Mouse (Mus musculus) gastrocnemius, adult 18-20 months (tissue): Measurements from ENCODE around the gene Lrrc4. TPM values are rescaled to one million over a fixed set of nuclear protein-coding genes. Genes with fewer than 3 reads are reported as not detected.
A peak's percentile ranks its signal among the peaks of the same experiment; 100 is the strongest.

Experiments used
- DNase-seq: peaks from one replicate; pipeline ENCODE4 v3.0.0; 2021; ENCODE audit warnings: low spot score
- long read RNA-seq, 2 experiments: library from polyadenylated mRNA; stranded (forward); transcript quantifications; one replicate each; pipeline ENCODE4 v2.0.0; 2021
- total RNA-seq, 2 experiments: library from RNA; stranded (reverse); gene quantifications; 2 replicates each; pipeline ENCODE4 v1.2.3; 2021

Lrrc4 gene
- under 1 TPM; 0.39 to 0.40 TPM for total RNA-seq
- long read RNA-seq, experiment 1: 0 reads
- long read RNA-seq, experiment 2, partial matches to known transcripts: 0 of 2 reads
- long read RNA-seq, experiment 2, other reads (novel, unspliced or antisense): 2 of 2 reads

DNA sequence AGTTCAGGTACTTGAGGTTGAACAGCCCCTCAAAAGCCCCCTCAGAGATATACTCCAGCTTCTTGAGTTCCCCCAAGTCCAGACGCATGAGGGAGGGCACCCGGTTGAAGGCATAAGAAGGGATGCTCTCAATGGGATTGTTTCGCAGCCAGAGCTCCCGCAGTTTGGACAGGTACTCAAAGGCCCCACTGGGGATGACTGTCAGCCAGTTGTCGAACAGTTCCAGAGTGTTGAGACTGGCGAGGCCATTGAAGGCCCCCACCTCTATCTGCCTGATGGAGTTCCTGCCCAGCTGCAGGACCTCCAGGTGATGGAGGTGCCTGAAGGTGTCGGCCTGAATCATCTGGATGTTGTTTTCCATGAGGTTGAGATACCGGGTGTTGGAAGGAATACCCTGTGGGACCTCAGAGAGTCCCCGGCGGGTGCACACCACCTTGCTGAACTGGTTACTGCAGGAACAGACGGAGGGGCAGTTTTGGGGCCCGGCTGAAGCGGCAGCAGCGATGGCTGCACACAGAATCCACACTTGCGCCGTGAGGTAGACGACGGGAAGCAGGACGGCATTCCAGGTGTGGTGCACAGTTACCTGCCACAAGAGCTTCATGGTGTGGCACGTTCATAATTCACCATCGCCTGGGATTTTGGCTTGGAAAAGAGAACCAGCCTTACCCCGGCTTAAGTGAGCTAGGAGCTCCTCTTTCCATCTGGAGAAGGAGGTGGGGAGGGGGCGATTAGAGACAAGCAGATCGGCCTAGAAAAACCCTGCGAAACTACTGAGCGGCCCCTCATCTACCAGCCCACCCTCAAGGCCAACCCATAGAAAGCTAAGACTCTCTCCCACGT lies at the start of gene Lrrc4:
Lrrc4 (minus strand) TSS at position 737 of the 843 bp plus-strand sequence.
- no peak for DNase-seq

GRCm38 (mm10) chr6:28880909-28881308 lies 49.4 kb upstream of the Lrrc4 start:
- no peak for DNase-seq

GRCm38 (mm10) chr6:28879315-28879714 lies 47.8 kb upstream of the Lrrc4 start:
- DNase-seq: no peak

DNA sequence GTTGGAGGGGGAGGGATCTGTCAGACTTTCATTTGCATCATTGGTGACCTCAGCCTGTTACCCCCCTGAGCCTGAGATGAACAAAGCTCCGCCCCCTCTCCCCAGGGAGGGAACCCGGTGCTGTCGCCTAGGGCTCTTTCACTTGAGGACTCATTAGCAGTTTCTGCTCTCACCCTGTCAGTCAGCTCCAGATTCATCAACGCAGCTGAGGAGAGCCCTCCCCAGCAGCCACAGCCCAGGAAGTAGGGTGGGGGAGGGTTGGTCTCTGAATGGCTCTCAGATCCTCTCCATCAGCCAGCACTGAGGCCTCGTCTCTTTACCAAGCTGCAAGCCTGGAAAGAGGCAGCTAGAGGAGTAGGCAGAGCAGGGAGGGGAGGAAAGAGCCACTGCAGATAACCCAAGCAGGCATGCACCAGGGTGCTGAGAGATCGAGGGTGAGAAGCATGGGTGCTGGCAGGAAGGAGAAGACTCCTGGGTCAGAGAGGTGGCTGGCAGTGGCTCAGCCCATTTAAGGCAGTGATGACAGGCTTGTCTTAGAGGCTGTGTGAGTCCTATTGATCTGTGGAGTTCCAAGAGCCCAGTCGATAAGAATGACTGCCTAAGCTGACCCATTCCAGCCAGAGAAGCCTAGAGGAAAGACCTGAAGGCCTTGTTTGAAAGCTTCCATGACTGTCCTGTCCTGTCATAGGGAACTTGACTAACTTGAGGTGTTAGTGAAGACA lies 46.6 kb upstream of the Lrrc4 start:
- DNase-seq: no peak

- no peak for DNase-seq
These were observed 44.9 kb upstream of the Lrrc4 start for GRCm38 (mm10) chr6:28876492-28876891.

DNA sequence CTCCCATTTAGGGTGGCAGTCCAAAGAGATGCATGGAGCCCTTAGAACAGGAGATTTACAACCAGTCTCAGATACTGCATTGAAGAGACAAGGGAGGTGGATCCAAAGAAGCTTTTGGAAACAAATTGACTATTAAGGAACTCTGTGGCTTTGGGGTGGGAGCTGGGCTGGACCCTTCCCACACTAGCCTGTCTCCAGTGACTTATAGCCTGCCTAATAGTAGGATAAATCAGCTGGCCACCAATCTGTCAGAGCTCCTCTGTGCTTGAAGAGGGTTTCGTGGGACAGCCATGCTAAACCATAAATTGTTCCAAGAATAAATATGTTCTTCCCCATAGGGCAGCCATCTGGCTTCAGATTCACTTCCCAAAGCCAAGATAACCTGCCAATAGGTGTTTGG lies 43.8 kb upstream of the Lrrc4 start:
- DNase-seq: no peak

- DNase-seq: no peak
These were observed 43.2 kb upstream of the Lrrc4 start for GRCm38 (mm10) chr6:28874759-28875158.

- no peak for DNase-seq
These were observed 42.5 kb upstream of the Lrrc4 start for GRCm38 (mm10) chr6:28874053-28874452.

DNA sequence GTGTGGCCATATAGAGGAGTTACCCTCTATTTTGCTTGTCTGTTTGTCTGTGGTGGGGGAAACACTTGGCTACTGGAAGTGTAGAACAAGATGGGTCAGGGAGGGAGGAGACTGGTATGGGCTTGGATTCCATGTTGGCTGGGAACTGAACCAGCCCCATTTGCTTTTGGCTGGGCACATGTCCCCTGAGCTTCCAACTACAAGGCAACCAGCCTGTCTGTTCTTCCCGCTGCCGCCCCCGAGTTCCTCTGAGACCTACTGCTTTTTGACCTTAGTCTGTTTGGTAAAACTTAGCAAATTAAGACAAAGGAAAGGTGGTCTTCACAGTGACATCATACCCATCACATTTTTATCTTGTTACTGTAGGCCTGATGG lies 40.9 kb upstream of the Lrrc4 start:
- DNase-seq: no peak

GRCm38 (mm10) chr6:28871725-28872420 lies 40.3 kb upstream of the Lrrc4 start:
- no peak for DNase-seq

DNA sequence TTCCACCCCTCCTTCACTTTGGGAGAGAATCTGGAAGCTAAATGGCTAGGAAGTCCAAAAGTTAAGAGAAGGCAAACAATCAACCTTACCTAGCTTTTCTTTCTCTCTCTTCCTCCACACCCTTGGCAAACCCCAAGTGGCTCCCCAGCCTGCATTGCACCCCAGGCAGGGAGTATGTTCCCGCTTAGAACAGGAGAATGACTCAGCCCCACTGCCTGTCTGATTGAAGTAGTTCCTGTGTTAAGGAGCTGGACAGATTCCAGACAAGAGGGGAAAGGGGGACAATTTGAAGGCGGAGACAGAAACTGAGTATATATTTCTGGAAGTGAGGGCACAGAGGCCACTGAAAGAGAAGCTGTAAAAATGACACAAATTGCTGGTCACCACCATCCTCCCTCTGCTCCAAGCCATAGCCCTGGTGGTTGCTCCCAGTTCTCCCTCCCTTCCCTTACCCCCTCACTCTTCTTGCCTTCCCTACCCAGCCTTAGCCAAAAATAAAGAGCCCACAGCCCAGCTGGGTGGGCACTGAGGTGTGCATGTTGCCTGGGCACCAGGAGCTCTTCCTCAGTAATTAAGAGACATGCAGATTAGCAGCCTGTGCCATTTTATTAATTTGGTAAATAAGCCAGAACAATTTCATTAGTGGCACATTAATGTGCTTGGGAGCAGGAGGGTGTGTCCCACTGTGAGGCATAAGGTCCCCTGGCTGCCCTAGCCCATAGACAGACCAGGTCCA lies 36.1 kb upstream of the Lrrc4 start:
- no peak for DNase-seq

DNA sequence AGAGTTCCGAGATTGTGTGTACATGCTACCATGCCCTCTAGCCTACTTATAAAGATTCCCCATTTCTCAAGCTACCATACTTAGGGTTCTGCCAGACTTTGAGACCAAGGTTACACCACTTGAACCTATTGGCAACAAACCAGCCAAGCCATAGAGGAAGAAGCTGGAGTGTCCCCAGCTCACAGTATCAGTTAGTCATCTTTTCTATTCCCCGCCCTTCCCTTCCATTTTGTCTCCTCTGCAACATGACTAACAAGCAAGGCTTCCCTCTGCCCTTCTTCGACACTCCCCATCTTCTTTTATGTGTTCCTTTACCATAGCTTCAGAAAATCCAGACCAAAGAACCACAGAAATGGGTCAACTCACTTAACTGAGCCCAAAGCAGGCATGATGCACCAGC lies 34.7 kb upstream of the Lrrc4 start:
- no peak for DNase-seq

GRCm38 (mm10) chr6:28865112-28865511 lies 33.6 kb upstream of the Lrrc4 start:
- DNase-seq: no peak

DNA sequence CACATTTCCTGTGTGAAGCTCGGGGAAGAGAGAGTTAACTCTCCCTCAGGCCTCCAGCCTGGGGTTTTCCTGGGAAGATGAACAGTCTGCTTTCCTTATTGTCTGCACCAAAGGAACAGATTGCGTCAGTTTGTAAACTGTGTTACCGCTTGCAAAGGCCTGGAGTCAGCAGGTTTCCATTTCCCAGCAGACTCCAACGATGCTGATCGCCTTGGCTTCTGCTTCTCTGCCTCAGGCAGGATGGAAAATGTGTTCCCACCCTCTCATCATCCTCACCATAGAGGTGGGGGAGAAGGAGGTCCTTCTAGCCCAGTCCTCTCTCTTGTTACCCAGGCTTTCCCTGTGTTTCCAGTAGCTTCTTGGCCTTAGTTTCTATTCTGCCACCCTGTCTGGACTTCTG lies 33.1 kb upstream of the Lrrc4 start:
- DNase-seq: peak; percentile 39

GRCm38 (mm10) chr6:28862304-28862703 lies 30.8 kb upstream of the Lrrc4 start:
- DNase-seq: no peak

DNA sequence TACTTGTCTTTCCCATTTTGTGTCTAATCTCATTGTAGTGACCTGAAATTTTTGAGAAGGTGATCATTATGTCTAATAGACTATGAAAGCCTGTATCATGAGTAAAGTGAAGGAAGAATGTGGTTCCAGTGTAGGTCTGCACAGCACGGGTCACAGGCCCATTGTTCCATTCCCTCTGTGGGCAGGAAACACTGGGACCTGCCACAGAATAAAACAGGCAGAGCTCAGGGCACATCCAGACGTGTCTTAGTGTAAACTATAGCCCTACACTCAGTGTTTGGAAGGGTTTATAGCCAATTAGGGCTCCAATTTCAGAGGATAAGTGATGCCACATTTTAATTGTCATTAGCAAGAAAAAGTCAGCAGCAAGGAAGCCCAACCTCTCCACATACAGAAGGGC lies 29.4 kb upstream of the Lrrc4 start:
- no peak for DNase-seq

GRCm38 (mm10) chr6:28860450-28860849 lies 28.9 kb upstream of the Lrrc4 start:
- DNase-seq: no peak

DNA sequence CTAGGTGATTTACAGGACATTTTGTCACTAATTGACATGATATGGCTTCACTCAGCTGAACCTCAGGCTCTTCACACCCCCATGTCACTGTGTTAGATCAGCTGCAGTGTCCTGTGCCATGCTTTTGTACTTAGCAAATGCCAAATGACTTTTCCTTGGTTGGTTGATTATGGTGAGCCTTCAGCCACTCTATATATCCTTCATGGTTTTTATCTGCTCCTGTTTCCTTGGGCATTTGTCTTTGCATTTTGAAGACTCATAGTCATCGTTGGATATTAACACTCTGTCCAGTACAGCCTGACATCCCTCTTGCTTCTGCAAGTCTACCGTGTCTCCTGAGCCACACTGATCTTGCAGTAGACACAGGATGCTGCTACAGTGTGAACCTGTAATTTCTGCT lies 27.5 kb upstream of the Lrrc4 start:
- no peak for DNase-seq

DNA sequence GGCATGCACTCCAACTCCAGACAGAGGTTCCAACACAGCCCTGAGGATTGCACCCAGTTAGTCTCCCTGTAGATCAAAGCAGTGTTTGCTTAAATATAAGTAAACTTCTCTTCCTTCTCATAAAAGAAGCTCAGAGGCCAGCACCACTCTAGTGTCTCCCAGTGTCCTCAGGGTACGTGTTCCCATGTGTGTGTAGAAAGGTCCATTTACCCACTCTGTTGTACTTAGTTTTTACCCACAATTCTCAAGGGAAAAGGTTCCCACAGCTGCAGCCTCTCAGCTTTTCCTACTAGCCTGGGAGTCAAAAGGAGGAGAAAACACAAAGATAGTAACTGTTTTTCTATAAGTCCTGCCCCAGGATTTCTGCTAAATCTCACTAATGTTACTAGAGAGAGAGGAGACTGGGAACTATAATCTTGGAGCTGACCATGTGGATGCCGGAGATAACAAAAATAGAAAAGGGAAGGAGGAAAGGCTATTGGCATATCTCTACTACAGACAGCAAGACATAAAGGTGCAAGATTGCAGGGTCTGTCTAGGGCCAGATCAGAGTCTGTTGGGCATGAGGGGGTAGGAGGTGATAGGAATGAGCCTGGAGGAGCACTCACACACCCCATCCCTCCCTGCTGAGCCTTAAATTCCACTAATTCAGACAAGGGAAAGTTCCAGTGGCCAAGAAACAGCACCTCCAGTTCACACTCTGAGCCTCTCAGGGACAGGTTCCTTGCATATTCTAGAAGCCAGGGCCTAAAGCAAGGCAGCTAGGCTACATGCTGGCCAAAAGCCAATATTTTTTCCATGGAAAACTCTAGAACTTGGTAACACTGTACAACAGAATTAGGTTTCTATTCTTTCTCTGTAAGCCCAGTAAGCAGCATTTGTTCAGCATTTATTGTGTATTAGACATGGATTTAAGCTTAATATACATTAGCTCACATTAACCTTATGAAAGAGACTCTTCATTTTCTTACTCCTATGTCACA lies 25.9 kb upstream of the Lrrc4 start:
- DNase-seq: no peak

DNA sequence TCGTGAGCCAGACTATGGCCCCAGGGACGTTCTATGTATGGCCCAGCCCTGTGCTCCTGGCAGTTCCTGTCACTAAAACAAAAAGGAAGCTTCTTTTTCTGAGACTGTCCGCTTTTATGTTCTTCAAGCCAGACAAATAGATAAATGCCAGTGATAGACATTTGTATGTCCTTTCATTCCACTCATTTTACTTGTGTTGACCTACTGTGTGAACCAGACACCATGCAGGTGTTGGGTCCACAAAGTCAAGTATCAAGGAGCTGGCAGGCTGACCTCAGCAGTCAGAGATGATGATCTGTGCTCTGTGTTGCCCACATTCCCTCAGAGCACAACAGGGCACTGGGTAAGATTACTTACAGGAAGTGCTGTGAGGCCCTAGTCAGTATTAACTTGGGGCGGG lies 25.2 kb upstream of the Lrrc4 start:
- DNase-seq: no peak
